Mouse (Mus musculus) heart, postnatal 0 days (tissue): ENCODE measurements around the gene Rnf151. TPM values are rescaled to one million over a fixed set of nuclear protein-coding genes. Genes with fewer than 3 reads are reported as not detected.
"Not testable (repeated sequence)": the region's sequence is repeated elsewhere in the genome, so short reads cannot be mapped to it uniquely, and the experiment has no call there.

ENCODE experiments used
- ATAC-seq: fragments of 200-750 bp; cut with Nextera tagmentation; 2 replicates; pipeline ENCODE4 v1.8.0; 2017; ENCODE audit warnings: low read depth, moderate number of reproducible peaks, moderate library complexity; ENCODE audit not compliant: insufficient read depth
- DNase-seq: peaks from one replicate; pipeline ENCODE4 v3.0.0-alpha.2; 2016; ENCODE audit warnings: low spot score
- H3K27ac ChIP-seq: fragments of 300-500 bp; sonication (generic); 2 replicates; pipeline ENCODE4 v1.5.1; 2014; ENCODE audit warnings: low read depth, mild to moderate bottlenecking
- H3K27me3 ChIP-seq: fragments of 300-500 bp; sonication (generic); 2 replicates; pipeline ENCODE4 v1.6.1; 2014; ENCODE audit warnings: low read length, mixed read lengths; ENCODE audit not compliant: control insufficient read depth, insufficient read depth
- H3K36me3 ChIP-seq: fragments of 300-500 bp; sonication (generic); replicated peaks from 2 replicates; pipeline ENCODE4 v1.6.1; 2014; ENCODE audit warnings: low read length, mixed read lengths; ENCODE audit not compliant: control insufficient read depth, insufficient read depth
- H3K4me1 ChIP-seq: fragments of 300-500 bp; sonication (generic); 2 replicates; pipeline ENCODE4 v1.6.1; 2014; ENCODE audit warnings: antibody characterized with exemption; ENCODE audit not compliant: control insufficient read depth, insufficient read depth
- H3K4me2 ChIP-seq: fragments of 300-500 bp; sonication (generic); 2 replicates; pipeline ENCODE4 v1.6.1; 2014; ENCODE audit warnings: low read depth, mild to moderate bottlenecking, low read length, moderate library complexity
- H3K4me3 ChIP-seq: fragments of 300-500 bp; sonication (generic); 2 replicates; pipeline ENCODE4 v1.5.1; 2014; ENCODE audit warnings: low read depth, low read length
- H3K9ac ChIP-seq: fragments of 300-500 bp; sonication (generic); replicated peaks from 2 replicates; pipeline ENCODE4 v1.6.1; 2014; ENCODE audit warnings: low read depth, low read length, mixed read lengths
- H3K9me3 ChIP-seq: fragments of 300-500 bp; sonication (generic); replicated peaks from 2 replicates; pipeline ENCODE4 v1.6.1; 2016; ENCODE audit warnings: low read length; ENCODE audit not compliant: control insufficient read depth
- CTCF ChIP-seq: IDR thresholded peaks from 2 replicates; pipeline ENCODE4 v1.5.1; 2016; ENCODE audit warnings: antibody characterized with exemption, control low read depth, low read depth
- EP300 ChIP-seq: IDR thresholded peaks from 2 replicates; pipeline ENCODE4 v1.6.1; 2016; ENCODE audit warnings: antibody characterized with exemption, low read depth
- WGBS: fragments of 180-500 bp; shearing (Covaris S2); extraction: QIAGEN DNeasy Blood & Tissue Kit; methylation state at CpG from one replicate; pipeline ENCODE4 v1.1.7; 2014; 5-methylcytosine and 5-hydroxymethylcytosine counted together
- polyA plus RNA-seq: library from polyadenylated mRNA; unstranded; fragments of >200 nt; fragmentation: Nextera tagmentation; extraction: Ambion mirVana; gene quantifications from 2 replicates; pipeline ENCODE4 v1.2.1, GENCODE M21; 2015
- total RNA-seq: library from RNA; depleted of rRNA; stranded (reverse); fragments of >200 nt; gene quantifications from 2 replicates; pipeline ENCODE4 v1.2.3, GENCODE M21; 2014; ENCODE audit warnings: low replicate concordance; rRNA removed

Gene Rnf151
- total and polyA plus RNA-seq, 2 experiments from 2014 or later, result not detected

DNA sequence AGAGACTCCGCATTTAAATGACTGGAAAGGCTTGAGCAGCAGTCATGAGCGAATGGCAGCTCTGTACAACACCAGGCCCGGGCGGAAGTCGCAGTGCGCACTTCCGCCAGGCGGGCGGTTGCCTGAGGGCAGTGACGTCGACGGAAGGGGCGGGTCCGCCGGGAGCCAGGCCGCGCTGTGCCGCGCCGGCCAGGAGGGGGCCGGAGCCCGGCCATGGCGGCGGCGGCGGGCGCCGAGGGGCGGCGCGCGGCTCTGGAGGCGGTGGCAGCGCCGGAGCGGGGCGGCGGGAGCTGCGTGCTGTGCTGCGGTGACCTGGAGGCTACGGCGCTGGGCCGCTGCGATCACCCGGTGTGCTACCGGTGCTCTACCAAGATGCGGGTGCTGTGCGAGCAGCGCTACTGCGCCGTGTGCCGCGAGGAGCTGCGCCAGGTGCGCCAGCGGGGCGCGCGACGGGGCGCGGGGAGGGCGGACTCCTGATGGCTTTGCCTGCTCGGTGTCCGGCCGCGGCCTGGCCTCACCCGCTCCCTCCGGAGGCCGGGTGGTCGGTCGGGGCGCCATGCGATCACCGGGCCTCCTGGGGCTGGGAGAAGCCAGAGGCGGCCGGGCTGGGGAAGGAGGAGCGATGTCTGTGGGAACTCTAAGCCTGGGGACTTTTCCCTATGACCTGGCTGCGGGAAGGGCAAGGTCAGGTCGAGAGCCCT, 48.2 kb downstream of the Rnf151 start, which contains the start of gene Zfp598:
Zfp598 (plus strand) TSS at position 143 of the 701 bp plus-strand sequence.
- WGBS, result under 1% methylated on average over 71 of the region's 80 CpGs
- DNase-seq, result peak; percentile 92
- peak; percentile 97 for ATAC-seq

DNA sequence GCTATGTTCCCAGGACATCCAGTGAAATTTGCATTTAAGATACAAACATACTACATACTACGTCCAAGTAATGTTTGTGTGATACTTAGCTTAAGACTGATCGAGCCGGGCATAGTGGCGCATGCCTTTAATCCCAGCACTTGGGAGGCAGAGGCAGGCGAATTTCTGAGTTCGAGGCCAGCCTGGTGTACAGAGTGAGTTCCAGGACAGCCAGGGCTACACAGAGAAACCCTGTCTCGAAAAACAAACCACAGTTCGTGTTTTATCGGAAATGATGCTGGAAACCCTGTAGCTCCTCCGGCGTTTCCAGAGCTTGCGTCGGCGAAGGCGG, 48.7 kb downstream of the Rnf151 start:
- H3K27ac ChIP-seq, result peak overlapping the region; percentile 77
- DNase-seq, H3K27me3 ChIP-seq, H3K9me3 ChIP-seq, ATAC-seq, H3K36me3 ChIP-seq: not testable (repeated sequence)
- peak overlapping the region; percentile 81 for H3K4me3 ChIP-seq
- WGBS, result 6% methylated on average over 15 of the region's 15 CpGs
- peaks cover 29% of the 10 kb centered on the region for H3K4me1 ChIP-seq
- H3K4me2 ChIP-seq, result peak overlapping the region; percentile 92
- H3K9ac ChIP-seq, result peak overlapping the region; percentile 88

More for the DNA sequence above, 48.2 kb downstream of the Rnf151 start, which contains the start of gene Zfp598:
- Histone ChIP-seq H3K36me3 (no peaks in the 10 kb centered on the region), H3K27me3 (no peaks in the 10 kb centered on the region), H3K9me3 (no peaks in the 10 kb centered on the region), H3K27ac (peak within 1 kb of the TSS; percentile 77), H3K4me2 (peak within 1 kb of the TSS; percentile 92), H3K9ac (peak within 1 kb of the TSS; percentile 88), H3K4me1 (peaks cover 29% of the 10 kb centered on the region), H3K4me3 (peak within 1 kb of the TSS; percentile 81)
- TF ChIP-seq EP300 (peak; percentile 41; the same call in 1 of the 2 replicates), CTCF (no peak)

- DNase-seq (peak; percentile 62), ATAC-seq (no peak)
- no peaks in the 10 kb centered on the region for H3K9me3 ChIP-seq
- WGBS, result 19% methylated on average over 6 of the region's 6 CpGs
- H3K4me2 ChIP-seq, result no peak overlapping the region
- no peak overlapping the region for H3K27ac ChIP-seq
- no peak overlapping the region for H3K9ac ChIP-seq
- H3K4me1 ChIP-seq, result peaks cover 27% of the 10 kb centered on the region
- H3K27me3 ChIP-seq, result no peaks in the 10 kb centered on the region
- H3K4me3 ChIP-seq, result no peak overlapping the region
- TF ChIP-seq EP300, result no peak
- TF ChIP-seq CTCF, result peak; percentile 75
- H3K36me3 ChIP-seq, result no peaks in the 10 kb centered on the region
Measured at GRCm38 (mm10) chr17:24667416-24667815, 50.4 kb downstream of the Rnf151 start.

- not testable (repeated sequence) for H3K27me3 ChIP-seq, H3K36me3 ChIP-seq, H3K4me3 ChIP-seq, H3K9ac ChIP-seq, H3K4me2 ChIP-seq, DNase-seq, H3K9me3 ChIP-seq, H3K27ac ChIP-seq, ATAC-seq
- 54% methylated on average over 7 of the region's 7 CpGs for WGBS
- peaks cover 23% of the 10 kb centered on the region for H3K4me1 ChIP-seq
Measured at GRCm38 (mm10) chr17:24667011-24667410, 50.9 kb downstream of the Rnf151 start.

Other genes with a start within 250 kb of the Rnf151 start
Only the 30 nearest of the 33 such genes appear.
- 12.4 and 44.9 TPM in 2 replicates for gene Mlst8, start 239.0 kb downstream of the Rnf151 start, total RNA-seq
- 10.1 and 11.5 TPM in 2 replicates for gene Mlst8, start 239.0 kb downstream of the Rnf151 start, polyA plus RNA-seq
- gene Caskin1, start 229.5 kb downstream of the Rnf151 start, total RNA-seq, result 0.11 TPM in 1 of 2 replicates, not detected in the other
- 0.14 TPM in 2 replicates for gene Caskin1, start 229.5 kb downstream of the Rnf151 start, polyA plus RNA-seq
- 206 and 281 TPM in 2 replicates for gene Traf7, start 190.1 kb downstream of the Rnf151 start, total RNA-seq
- 46.0 and 48.9 TPM in 2 replicates for gene Traf7, start 190.1 kb downstream of the Rnf151 start, polyA plus RNA-seq
- 0.27 TPM in 1 of 2 replicates, not detected in the other for gene Rab26, start 183.9 kb downstream of the Rnf151 start, total RNA-seq
- gene Rab26, start 183.9 kb downstream of the Rnf151 start, polyA plus RNA-seq, result 0.46 and 0.54 TPM in 2 replicates
- 44.5 and 57.5 TPM in 2 replicates for gene Pkd1, start 168.2 kb downstream of the Rnf151 start, total RNA-seq
- gene Pkd1, start 168.2 kb downstream of the Rnf151 start, polyA plus RNA-seq, result 7.1 and 9.8 TPM in 2 replicates
- 55.4 and 88.7 TPM in 2 replicates for gene Tsc2, start 85.4 kb downstream of the Rnf151 start, total RNA-seq
- gene Tsc2, start 85.4 kb downstream of the Rnf151 start, polyA plus RNA-seq, result 29.2 and 34.4 TPM in 2 replicates
- 3.7 and 10.0 TPM in 2 replicates for gene Nthl1, start 85.4 kb downstream of the Rnf151 start, total RNA-seq
- gene Nthl1, start 85.4 kb downstream of the Rnf151 start, polyA plus RNA-seq, result 5.7 and 7.3 TPM in 2 replicates
- gene Slc9a3r2, start 67.7 kb downstream of the Rnf151 start, total RNA-seq, result 87.9 and 118 TPM in 2 replicates
- 61.9 and 68.1 TPM in 2 replicates for gene Slc9a3r2, start 67.7 kb downstream of the Rnf151 start, polyA plus RNA-seq
- gene Npw, start 59.6 kb downstream of the Rnf151 start, total RNA-seq, result not detected in 2 replicates
- not detected in 2 replicates for gene Npw, start 59.6 kb downstream of the Rnf151 start, polyA plus RNA-seq
- gene Zfp598, start 48.4 kb downstream of the Rnf151 start, total RNA-seq, result 25.4 and 27.5 TPM in 2 replicates
- gene Zfp598, start 48.4 kb downstream of the Rnf151 start, polyA plus RNA-seq, result 7.8 TPM in 2 replicates
- not detected in 2 replicates for gene Syngr3, start 28.1 kb downstream of the Rnf151 start, total RNA-seq
- gene Syngr3, start 28.1 kb downstream of the Rnf151 start, polyA plus RNA-seq, result 0.16 and 0.49 TPM in 2 replicates
- gene Gfer, start 21.9 kb downstream of the Rnf151 start, total RNA-seq, result 25.1 and 37.3 TPM in 2 replicates
- 31.0 and 31.6 TPM in 2 replicates for gene Gfer, start 21.9 kb downstream of the Rnf151 start, polyA plus RNA-seq
- 0.50 and 2.2 TPM in 2 replicates for gene Noxo1, start 21.8 kb downstream of the Rnf151 start, total RNA-seq
- gene Noxo1, start 21.8 kb downstream of the Rnf151 start, polyA plus RNA-seq, result 0.56 and 0.88 TPM in 2 replicates
- 33.9 and 42.2 TPM in 2 replicates for gene Tbl3, start 10.4 kb downstream of the Rnf151 start, total RNA-seq
- gene Tbl3, start 10.4 kb downstream of the Rnf151 start, polyA plus RNA-seq, result 27.2 and 30.1 TPM in 2 replicates
- 2,967 and 2,982 TPM in 2 replicates for gene Rps2, start 53 bp upstream of the Rnf151 start, total RNA-seq
- gene Rps2, start 53 bp upstream of the Rnf151 start, polyA plus RNA-seq, result 722 and 767 TPM in 2 replicates
- gene Ndufb10, start 6.4 kb upstream of the Rnf151 start, total RNA-seq, result 434 and 667 TPM in 2 replicates
- gene Ndufb10, start 6.4 kb upstream of the Rnf151 start, polyA plus RNA-seq, result 1,293 and 1,354 TPM in 2 replicates
- gene Rpl3l, start 9.8 kb upstream of the Rnf151 start, total RNA-seq, result 0.54 and 2.1 TPM in 2 replicates
- gene Rpl3l, start 9.8 kb upstream of the Rnf151 start, polyA plus RNA-seq, result 7.2 TPM in 2 replicates
- gene Msrb1, start 18.6 kb upstream of the Rnf151 start, total RNA-seq, result 28.5 and 41.1 TPM in 2 replicates
- 48.7 and 55.7 TPM in 2 replicates for gene Msrb1, start 18.6 kb upstream of the Rnf151 start, polyA plus RNA-seq
- gene Hs3st6, start 34.9 kb upstream of the Rnf151 start, total RNA-seq, result 0.23 and 3.4 TPM in 2 replicates
- 0.14 TPM in 2 replicates for gene Hs3st6, start 34.9 kb upstream of the Rnf151 start, polyA plus RNA-seq
- not detected in 2 replicates for gene Meiob, start 86.2 kb upstream of the Rnf151 start, total RNA-seq
- gene Meiob, start 86.2 kb upstream of the Rnf151 start, polyA plus RNA-seq, result 0.10 TPM in 1 of 2 replicates, not detected in the other
- gene Hagh, start 122.1 kb upstream of the Rnf151 start, total RNA-seq, result 79.2 and 129 TPM in 2 replicates
- 114 and 116 TPM in 2 replicates for gene Hagh, start 122.1 kb upstream of the Rnf151 start, polyA plus RNA-seq
- 37.4 and 60.1 TPM in 2 replicates for gene Fahd1, start 132.3 kb upstream of the Rnf151 start, total RNA-seq
- gene Fahd1, start 132.3 kb upstream of the Rnf151 start, polyA plus RNA-seq, result 86.4 and 88.6 TPM in 2 replicates
- gene Igfals, start 147.9 kb upstream of the Rnf151 start, total RNA-seq, result 1.7 TPM in 2 replicates
- 0.44 and 0.53 TPM in 2 replicates for gene Igfals, start 147.9 kb upstream of the Rnf151 start, polyA plus RNA-seq
- 36.6 and 44.9 TPM in 2 replicates for gene Nubp2, start 168.3 kb upstream of the Rnf151 start, total RNA-seq
- 29.8 and 31.3 TPM in 2 replicates for gene Nubp2, start 168.3 kb upstream of the Rnf151 start, polyA plus RNA-seq
- 53.2 and 74.6 TPM in 2 replicates for gene Spsb3, start 168.6 kb upstream of the Rnf151 start, total RNA-seq
- gene Spsb3, start 168.6 kb upstream of the Rnf151 start, polyA plus RNA-seq, result 35.8 and 40.2 TPM in 2 replicates
- gene Eme2, start 177.0 kb upstream of the Rnf151 start, total RNA-seq, result 23.6 and 28.2 TPM in 2 replicates
- 14.8 and 15.5 TPM in 2 replicates for gene Eme2, start 177.0 kb upstream of the Rnf151 start, polyA plus RNA-seq
- 64.0 and 76.7 TPM in 2 replicates for gene Mrps34, start 177.1 kb upstream of the Rnf151 start, total RNA-seq
- 135 and 147 TPM in 2 replicates for gene Mrps34, start 177.1 kb upstream of the Rnf151 start, polyA plus RNA-seq
- gene Nme3, start 178.4 kb upstream of the Rnf151 start, total RNA-seq, result 58.4 and 60.4 TPM in 2 replicates
- 40.8 and 41.1 TPM in 2 replicates for gene Nme3, start 178.4 kb upstream of the Rnf151 start, polyA plus RNA-seq
- 57.8 and 65.1 TPM in 2 replicates for gene Mapk8ip3, start 218.9 kb upstream of the Rnf151 start, total RNA-seq
- gene Mapk8ip3, start 218.9 kb upstream of the Rnf151 start, polyA plus RNA-seq, result 13.1 and 13.3 TPM in 2 replicates
- 22.4 and 46.5 TPM in 2 replicates for gene Jpt2, start 242.6 kb upstream of the Rnf151 start, total RNA-seq
- 21.2 and 24.4 TPM in 2 replicates for gene Jpt2, start 242.6 kb upstream of the Rnf151 start, polyA plus RNA-seq